Mouse (Mus musculus) hindbrain, embryonic 16.5 days (tissue): ENCODE measurements around the gene Tecta. TPM values are rescaled to one million over a fixed set of nuclear protein-coding genes. Genes with fewer than 3 reads are reported as not detected.

Experiments used
- ATAC-seq: fragments of 200-750 bp; cut with Nextera tagmentation; 2 replicates; pipeline ENCODE4 v1.8.0; 2017; ENCODE audit warnings: moderate TSS enrichment, moderate library complexity
- H3K27ac ChIP-seq: fragments of 300-500 bp; sonication (generic); 2 replicates; pipeline ENCODE4 v1.5.1; 2014; ENCODE audit warnings: low read depth, mild to moderate bottlenecking, control low read depth, low read length, moderate library complexity
- H3K27me3 ChIP-seq: fragments of 300-500 bp; sonication (generic); replicated peaks from 2 replicates; pipeline ENCODE4 v1.6.1; 2014; ENCODE audit warnings: low read length; ENCODE audit not compliant: control insufficient read depth, insufficient read depth
- H3K36me3 ChIP-seq: fragments of 300-500 bp; sonication (generic); 2 replicates; pipeline ENCODE4 v1.6.1; 2014; ENCODE audit warnings: mild to moderate bottlenecking, low read length, moderate library complexity, mixed read lengths; ENCODE audit not compliant: control insufficient read depth, insufficient read depth
- H3K4me1 ChIP-seq: fragments of 300-500 bp; sonication (generic); 2 replicates; pipeline ENCODE4 v1.6.1; 2014; ENCODE audit warnings: low read depth, low read length; ENCODE audit not compliant: control insufficient read depth, insufficient read depth
- H3K4me2 ChIP-seq: fragments of 300-500 bp; sonication (generic); 2 replicates; pipeline ENCODE4 v1.6.1; 2014; ENCODE audit warnings: mild to moderate bottlenecking, low read length, control low read depth, moderate library complexity
- H3K4me3 ChIP-seq: fragments of 300-500 bp; sonication (generic); 2 replicates; pipeline ENCODE4 v1.5.1; 2014; ENCODE audit warnings: mild to moderate bottlenecking, low read length, control low read depth, moderate library complexity
- H3K9ac ChIP-seq: fragments of 300-500 bp; sonication (generic); 2 replicates; pipeline ENCODE4 v1.6.1; 2014; ENCODE audit warnings: low read depth, mild to moderate bottlenecking, control low read depth, low read length, moderate library complexity
- H3K9me3 ChIP-seq: fragments of 300-500 bp; sonication (generic); 2 replicates; pipeline ENCODE4 v1.6.1; 2014; ENCODE audit warnings: mild to moderate bottlenecking, low read length, moderate library complexity; ENCODE audit not compliant: control insufficient read depth
- WGBS: fragments of 180-500 bp; shearing (Covaris S2); extraction: QIAGEN DNeasy Blood & Tissue Kit; methylation state at CpG from one replicate; pipeline ENCODE4 v1.1.7; 2014; 5-methylcytosine and 5-hydroxymethylcytosine counted together
- polyA plus RNA-seq: library from polyadenylated mRNA; unstranded; fragments of >200 nt; fragmentation: Nextera tagmentation; extraction: Ambion mirVana; gene quantifications from 2 replicates; pipeline ENCODE4 v1.2.1, GENCODE M21; 2015

Gene Tecta
- polyA plus RNA-seq, 1 experiment from 2014 or later: 0.43 TPM

DNA sequence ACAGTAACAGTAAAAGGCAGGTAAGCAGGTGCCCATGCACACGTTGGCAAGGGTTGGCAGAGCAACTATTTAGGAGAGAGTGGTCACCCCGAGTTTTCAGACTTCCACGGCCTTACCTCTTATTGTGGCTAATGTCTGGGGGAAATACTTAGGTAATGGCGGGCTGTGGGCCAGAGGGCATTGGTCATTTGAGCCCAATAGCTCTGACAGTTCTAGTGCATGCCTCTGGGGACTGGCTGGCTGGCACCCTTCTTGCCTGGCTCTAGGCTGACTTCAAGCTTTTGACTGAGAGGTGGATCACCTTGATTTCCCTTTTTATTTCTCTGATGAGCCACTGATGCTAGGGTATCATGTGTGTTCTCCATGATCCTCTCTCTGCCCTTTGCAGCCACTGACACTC is 21.7 kb downstream of the Tecta start:
- no peaks in the 10 kb centered on the region for H3K36me3 ChIP-seq
- no peak overlapping the region for H3K4me3 ChIP-seq
- peaks cover 4% of the 10 kb centered on the region; the same call in 1 of the 2 replicates for H3K9me3 ChIP-seq
- H3K27ac ChIP-seq: no peak overlapping the region
- no peak for ATAC-seq
- 95% methylated on average over 4 of the region's 4 CpGs for WGBS
- H3K4me2 ChIP-seq: no peak overlapping the region
- H3K9ac ChIP-seq: no peak overlapping the region
- no peaks in the 10 kb centered on the region for H3K27me3 ChIP-seq
- H3K4me1 ChIP-seq: no peaks in the 10 kb centered on the region; the same call in 1 of the 2 replicates

DNA sequence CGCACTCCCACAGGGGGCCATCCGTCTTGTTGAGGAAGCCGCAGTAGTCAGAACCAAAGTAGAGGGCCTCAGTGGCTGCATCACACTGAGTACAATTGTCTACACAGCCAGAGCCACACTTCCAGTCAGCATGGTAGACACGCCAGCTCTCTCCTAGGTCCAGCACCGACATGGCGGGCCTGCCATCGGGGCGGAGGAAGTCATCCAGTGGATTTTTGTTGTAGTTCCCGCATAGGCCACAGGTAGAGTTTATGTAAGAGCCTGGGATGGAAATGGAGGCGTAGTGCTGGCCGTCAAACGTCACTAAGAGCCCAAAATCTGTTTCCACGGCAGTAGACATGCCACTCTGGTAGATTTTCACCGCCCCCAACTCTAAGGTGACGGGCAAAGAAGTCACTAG is 22.1 kb downstream of the Tecta start:
- ATAC-seq: no peak
- 91% methylated on average over 15 of the region's 15 CpGs for WGBS
- Histone ChIP-seq H3K4me2 (no peak overlapping the region), H3K9ac (no peak overlapping the region), H3K4me3 (no peak overlapping the region), H3K9me3 (peaks cover 4% of the 10 kb centered on the region; the same call in 1 of the 2 replicates), H3K27ac (no peak overlapping the region), H3K36me3 (no peaks in the 10 kb centered on the region), H3K27me3 (no peaks in the 10 kb centered on the region), H3K4me1 (no peaks in the 10 kb centered on the region; the same call in 1 of the 2 replicates)

GRCm38 (mm10) chr9:42371670-42372368 is 27.9 kb downstream of the Tecta start:
- H3K36me3 ChIP-seq: no peaks in the 10 kb centered on the region
- H3K4me2 ChIP-seq: no peak overlapping the region
- H3K4me3 ChIP-seq: no peak overlapping the region
- 82% methylated on average over 6 of the region's 6 CpGs for WGBS
- H3K27ac ChIP-seq: no peak overlapping the region
- H3K9ac ChIP-seq: no peak overlapping the region
- H3K27me3 ChIP-seq: no peaks in the 10 kb centered on the region
- H3K4me1 ChIP-seq: no peaks in the 10 kb centered on the region
- no peak for ATAC-seq
- no peaks in the 10 kb centered on the region for H3K9me3 ChIP-seq

- Histone ChIP-seq H3K4me3 (no peak overlapping the region), H3K4me1 (no peaks in the 10 kb centered on the region), H3K9me3 (no peaks in the 10 kb centered on the region), H3K9ac (no peak overlapping the region), H3K36me3 (no peaks in the 10 kb centered on the region), H3K27ac (no peak overlapping the region), H3K27me3 (no peaks in the 10 kb centered on the region), H3K4me2 (no peak overlapping the region)
- 69% methylated on average over 4 of the region's 4 CpGs for WGBS
- no peak for ATAC-seq
These were observed 42.1 kb downstream of the Tecta start for GRCm38 (mm10) chr9:42357585-42357984.

GRCm38 (mm10) chr9:42354871-42355270 is 44.9 kb downstream of the Tecta start:
- no peak overlapping the region for H3K4me2 ChIP-seq
- no peak overlapping the region for H3K4me3 ChIP-seq
- WGBS: 100% methylated on average over 1 of the region's 1 CpGs
- no peak overlapping the region for H3K27ac ChIP-seq
- H3K27me3 ChIP-seq: no peaks in the 10 kb centered on the region
- no peak for ATAC-seq
- H3K36me3 ChIP-seq: no peaks in the 10 kb centered on the region
- H3K9me3 ChIP-seq: no peaks in the 10 kb centered on the region
- no peak overlapping the region for H3K9ac ChIP-seq
- H3K4me1 ChIP-seq: peaks cover 6% of the 10 kb centered on the region

GRCm38 (mm10) chr9:42349791-42350190 is 49.9 kb downstream of the Tecta start:
- H3K9ac ChIP-seq: no peak overlapping the region
- WGBS: 27% methylated on average over 7 of the region's 7 CpGs
- no peak overlapping the region for H3K4me3 ChIP-seq
- H3K4me2 ChIP-seq: no peak overlapping the region
- ATAC-seq: no peak
- no peaks in the 10 kb centered on the region for H3K36me3 ChIP-seq
- no peaks in the 10 kb centered on the region for H3K9me3 ChIP-seq
- peaks cover 10% of the 10 kb centered on the region for H3K4me1 ChIP-seq
- no peak overlapping the region for H3K27ac ChIP-seq
- H3K27me3 ChIP-seq: no peaks in the 10 kb centered on the region

GRCm38 (mm10) chr9:42346297-42346696 is 53.4 kb downstream of the Tecta start:
- no peak overlapping the region for H3K9ac ChIP-seq
- no peaks in the 10 kb centered on the region for H3K36me3 ChIP-seq
- H3K9me3 ChIP-seq: no peaks in the 10 kb centered on the region
- H3K4me2 ChIP-seq: no peak overlapping the region
- H3K4me1 ChIP-seq: peaks cover 10% of the 10 kb centered on the region
- no peaks in the 10 kb centered on the region for H3K27me3 ChIP-seq
- H3K4me3 ChIP-seq: no peak overlapping the region
- no peak overlapping the region for H3K27ac ChIP-seq
- no peak for ATAC-seq

DNA sequence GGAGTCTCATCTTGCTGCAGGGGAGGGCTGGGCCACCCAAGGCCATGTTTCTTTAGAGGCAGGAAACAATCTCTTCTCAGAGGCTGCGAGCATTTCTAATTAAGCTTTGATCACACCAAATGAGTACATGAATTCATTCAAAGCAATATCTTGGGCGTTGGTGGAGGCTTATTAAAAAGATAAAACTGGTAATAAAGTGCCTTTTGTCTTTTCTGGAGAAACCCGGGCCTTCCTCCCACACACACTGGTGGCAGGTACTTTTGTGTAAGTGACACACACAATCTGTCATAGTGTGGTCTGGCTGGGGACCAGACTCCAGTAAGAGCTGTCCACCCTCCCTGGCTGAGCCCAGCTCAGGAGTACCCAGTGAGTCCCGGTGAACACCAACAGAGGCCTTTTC is 60.6 kb downstream of the Tecta start:
- no peak for ATAC-seq
- no peak overlapping the region for H3K4me2 ChIP-seq
- no peak overlapping the region for H3K4me3 ChIP-seq
- H3K9me3 ChIP-seq: no peaks in the 10 kb centered on the region
- H3K36me3 ChIP-seq: no peaks in the 10 kb centered on the region
- no peaks in the 10 kb centered on the region for H3K27me3 ChIP-seq
- H3K27ac ChIP-seq: no peak overlapping the region
- H3K9ac ChIP-seq: no peak overlapping the region
- WGBS: 41% methylated on average over 4 of the region's 4 CpGs
- H3K4me1 ChIP-seq: no peaks in the 10 kb centered on the region

DNA sequence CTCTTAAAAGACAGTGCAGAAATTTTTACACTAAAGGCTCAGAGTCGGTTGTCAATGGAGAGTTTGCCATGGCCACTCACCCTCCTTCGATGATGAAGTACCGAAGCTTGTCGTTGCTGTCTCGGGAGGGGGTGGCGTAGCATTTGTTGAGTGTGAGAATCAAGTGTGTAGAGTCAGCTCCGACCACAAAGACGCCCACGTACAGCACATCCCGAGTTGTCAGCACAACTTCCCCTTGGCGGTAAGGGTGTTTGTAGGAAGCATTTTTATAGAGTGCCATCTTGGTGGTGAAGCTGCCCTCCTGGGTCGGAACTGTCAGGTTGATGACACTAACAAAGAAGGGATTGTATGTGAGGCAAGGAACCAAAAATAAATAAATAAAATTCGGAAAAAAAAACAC is 62.7 kb downstream of the Tecta start:
- no peaks in the 10 kb centered on the region for H3K9me3 ChIP-seq
- H3K4me1 ChIP-seq: no peaks in the 10 kb centered on the region
- ATAC-seq: no peak
- no peaks in the 10 kb centered on the region for H3K27me3 ChIP-seq
- no peak overlapping the region for H3K27ac ChIP-seq
- H3K4me3 ChIP-seq: no peak overlapping the region
- H3K4me2 ChIP-seq: no peak overlapping the region
- H3K36me3 ChIP-seq: no peaks in the 10 kb centered on the region
- WGBS: 79% methylated on average over 13 of the region's 13 CpGs
- H3K9ac ChIP-seq: no peak overlapping the region
